Mouse (Mus musculus): Measurements from ENCODE around the gene Asic2. TPM values are rescaled to one million over a fixed set of nuclear protein-coding genes. Genes with fewer than 3 reads are reported as not detected.

The Asic2 gene
- polyA plus RNA-seq, 1 experiment, result 54.8 TPM

DNA sequence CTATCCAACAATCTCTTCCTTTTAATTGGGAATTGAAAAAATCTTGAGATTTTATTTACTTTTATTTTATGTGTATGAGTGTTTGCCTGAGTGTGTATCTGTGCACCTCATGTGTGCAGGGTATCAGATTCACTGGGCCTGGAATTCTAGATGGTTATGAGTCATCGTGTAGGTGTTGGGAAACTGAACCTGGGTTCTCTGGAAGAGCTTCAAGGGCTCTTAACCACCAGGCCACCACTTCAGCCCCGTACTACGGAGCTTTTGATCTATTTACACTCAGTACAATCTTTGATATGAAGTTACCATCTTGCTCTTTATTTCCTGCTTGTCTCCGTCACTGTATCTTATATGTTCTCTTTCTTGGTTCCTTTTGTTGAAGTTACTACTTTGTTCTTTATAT is 1067.7 kb downstream of the Asic2 start:
- no peak for DNase-seq (ENCODE audit: extremely low spot score in 1 of 2, low spot score in 1 of 2)

- DNase-seq (ENCODE audit: extremely low spot score in 1 of 2, low spot score in 1 of 2), result no peak
These were observed 1072.4 kb downstream of the Asic2 start for GRCm38 (mm10) chr11:80895853-80896252.

DNA sequence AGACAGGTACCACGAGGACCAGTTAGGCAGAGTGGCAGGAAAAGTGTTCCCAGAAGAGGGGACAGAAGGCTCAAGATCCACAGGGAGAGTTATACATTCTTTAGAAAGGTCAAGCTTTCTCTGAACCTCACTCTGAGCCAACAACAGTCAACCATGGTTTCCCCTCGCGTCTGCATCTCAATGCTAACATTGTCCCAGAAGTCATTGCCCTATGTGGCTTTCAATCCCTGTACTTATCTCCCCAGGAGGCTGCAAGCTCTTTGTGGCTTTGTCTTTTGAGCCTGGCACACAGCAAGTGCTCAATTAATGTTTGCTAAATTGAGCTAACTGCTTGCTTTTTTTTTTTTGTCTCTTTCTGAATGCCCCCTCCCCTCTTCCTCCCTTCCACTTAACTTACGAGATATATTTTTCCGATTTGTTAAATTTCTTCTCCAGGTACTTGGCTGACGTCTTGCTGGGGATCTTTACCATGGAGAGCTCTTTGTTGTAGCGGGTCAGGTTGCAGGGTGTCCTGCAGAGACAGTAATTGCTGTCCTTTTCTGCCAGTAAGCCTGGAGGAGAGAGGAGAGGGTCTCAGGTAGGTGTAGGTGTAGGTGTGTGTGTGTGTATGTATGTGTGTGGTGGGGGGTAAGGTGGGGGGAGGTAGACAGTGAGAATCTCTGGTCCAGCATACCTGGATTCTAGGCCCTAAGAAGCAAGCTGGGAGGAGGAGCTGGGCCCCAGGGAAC is 1078.8 kb downstream of the Asic2 start:
- no peak for DNase-seq (ENCODE audit: extremely low spot score in 1 of 2, low spot score in 1 of 2)

DNA sequence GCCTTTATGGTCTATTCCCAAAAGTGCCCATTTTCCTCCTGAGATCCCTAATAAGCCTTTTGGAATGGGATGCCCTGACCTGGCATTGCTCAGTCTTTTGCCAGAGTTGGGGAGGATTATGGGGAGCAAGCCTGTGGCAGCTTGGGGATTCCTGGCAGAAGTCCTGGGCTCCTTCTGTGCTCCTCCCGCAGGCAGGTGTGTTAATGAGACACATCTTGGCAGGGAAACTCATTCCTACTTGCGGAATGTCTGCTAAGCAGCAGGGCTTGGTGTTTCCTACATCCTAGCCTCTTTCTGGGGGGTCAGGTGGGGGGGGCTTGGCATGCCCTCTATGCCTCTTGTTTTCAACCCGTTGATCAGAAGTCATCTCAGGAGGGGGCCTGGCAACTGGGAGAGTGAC is 1081.2 kb downstream of the Asic2 start:
- no peak for DNase-seq (ENCODE audit: extremely low spot score in 1 of 2, low spot score in 1 of 2)

GRCm38 (mm10) chr11:80886365-80886764 is 1081.9 kb downstream of the Asic2 start:
- peak; percentile 44 to 53 for DNase-seq (ENCODE audit: extremely low spot score in 1 of 2, low spot score in 1 of 2)

DNA sequence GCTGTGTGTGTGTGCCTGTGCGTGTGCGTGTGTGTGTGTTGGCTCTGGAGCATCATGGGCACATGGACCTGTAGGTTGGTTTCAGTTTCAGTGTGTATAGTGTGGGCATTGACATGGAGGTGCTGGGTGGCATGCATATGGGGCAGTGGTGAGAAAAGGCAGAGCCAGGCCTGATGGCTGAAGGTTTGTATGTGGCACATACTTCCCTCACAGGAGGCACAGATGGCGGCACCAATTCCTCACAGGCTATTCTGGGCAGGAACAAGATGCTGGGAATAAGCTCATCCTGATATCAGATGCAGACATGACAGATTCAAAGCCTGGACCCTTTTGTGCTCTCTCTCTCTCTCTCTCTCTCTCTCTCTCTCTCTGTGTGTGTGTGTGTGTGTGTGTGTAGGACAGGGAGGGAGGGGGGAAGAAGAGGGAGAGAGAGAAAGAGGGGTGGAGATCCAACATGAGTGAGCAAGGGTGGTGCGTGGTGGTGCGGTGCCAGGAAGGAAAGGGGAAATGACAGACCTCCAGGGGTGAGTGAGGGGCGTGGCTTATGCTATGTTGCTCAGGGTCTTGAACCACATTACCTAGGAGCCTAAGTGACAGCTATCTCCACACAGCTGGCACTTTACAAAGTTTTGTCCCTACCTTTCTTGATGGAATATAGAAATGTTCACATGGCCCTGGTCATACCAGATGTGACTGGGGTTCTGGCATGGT is 1083.6 kb downstream of the Asic2 start:
- DNase-seq (ENCODE audit: extremely low spot score in 1 of 2, low spot score in 1 of 2), result peak; percentile 44 to 50

GRCm38 (mm10) chr11:80882229-80882810 is 1085.9 kb downstream of the Asic2 start:
- peak in 1 of 2 experiments; percentile 46 for DNase-seq (ENCODE audit: extremely low spot score in 1 of 2, low spot score in 1 of 2)

DNA sequence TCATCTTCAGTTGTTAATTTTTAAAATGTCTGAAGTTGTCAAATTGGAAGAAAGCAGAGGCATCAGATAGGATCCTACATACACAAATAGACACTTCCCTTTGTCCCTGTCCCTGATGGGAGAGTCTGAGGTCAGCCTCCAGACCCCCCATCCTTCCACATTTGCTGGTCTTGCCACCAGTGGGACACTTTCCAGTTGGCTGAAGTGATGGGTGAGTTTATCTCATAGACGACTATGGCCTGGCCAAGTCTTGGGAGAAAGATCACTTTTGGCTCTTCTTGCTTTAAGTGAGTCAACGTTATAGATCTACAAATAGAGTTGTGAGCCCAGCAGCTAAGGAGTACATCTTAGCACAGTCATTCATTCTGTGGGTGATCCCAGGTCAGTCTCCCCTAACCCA is 1090.2 kb downstream of the Asic2 start:
- DNase-seq (ENCODE audit: extremely low spot score in 1 of 2, low spot score in 1 of 2), result no peak

DNA sequence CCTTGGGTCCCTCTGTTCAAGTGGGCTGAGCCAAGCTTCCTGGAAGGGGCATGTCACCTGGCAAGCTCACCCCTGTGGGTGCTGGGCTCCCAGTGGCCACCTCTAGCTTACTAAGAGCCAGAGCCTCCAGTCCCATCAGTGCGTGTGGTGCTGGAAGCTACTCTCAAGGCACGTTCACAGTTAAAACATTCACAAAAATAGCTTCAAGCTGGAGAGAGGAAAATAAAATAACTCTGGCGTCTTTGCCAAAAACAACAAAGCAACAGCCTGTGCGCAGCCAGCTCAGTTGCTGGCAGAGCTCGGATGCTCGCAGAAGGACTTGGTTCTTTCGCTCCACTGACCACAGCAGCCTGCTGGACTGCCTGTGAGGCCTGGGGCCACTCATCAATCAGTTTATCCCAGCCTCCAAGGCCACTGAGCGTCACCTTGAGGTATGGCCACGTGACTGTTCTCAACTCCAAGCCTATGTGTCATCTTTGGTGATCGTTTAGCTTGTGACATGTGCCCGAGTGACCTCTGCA is 1091.1 kb downstream of the Asic2 start:
- DNase-seq (ENCODE audit: extremely low spot score in 1 of 2, low spot score in 1 of 2), result peak in 1 of 2 experiments; percentile 62

DNA sequence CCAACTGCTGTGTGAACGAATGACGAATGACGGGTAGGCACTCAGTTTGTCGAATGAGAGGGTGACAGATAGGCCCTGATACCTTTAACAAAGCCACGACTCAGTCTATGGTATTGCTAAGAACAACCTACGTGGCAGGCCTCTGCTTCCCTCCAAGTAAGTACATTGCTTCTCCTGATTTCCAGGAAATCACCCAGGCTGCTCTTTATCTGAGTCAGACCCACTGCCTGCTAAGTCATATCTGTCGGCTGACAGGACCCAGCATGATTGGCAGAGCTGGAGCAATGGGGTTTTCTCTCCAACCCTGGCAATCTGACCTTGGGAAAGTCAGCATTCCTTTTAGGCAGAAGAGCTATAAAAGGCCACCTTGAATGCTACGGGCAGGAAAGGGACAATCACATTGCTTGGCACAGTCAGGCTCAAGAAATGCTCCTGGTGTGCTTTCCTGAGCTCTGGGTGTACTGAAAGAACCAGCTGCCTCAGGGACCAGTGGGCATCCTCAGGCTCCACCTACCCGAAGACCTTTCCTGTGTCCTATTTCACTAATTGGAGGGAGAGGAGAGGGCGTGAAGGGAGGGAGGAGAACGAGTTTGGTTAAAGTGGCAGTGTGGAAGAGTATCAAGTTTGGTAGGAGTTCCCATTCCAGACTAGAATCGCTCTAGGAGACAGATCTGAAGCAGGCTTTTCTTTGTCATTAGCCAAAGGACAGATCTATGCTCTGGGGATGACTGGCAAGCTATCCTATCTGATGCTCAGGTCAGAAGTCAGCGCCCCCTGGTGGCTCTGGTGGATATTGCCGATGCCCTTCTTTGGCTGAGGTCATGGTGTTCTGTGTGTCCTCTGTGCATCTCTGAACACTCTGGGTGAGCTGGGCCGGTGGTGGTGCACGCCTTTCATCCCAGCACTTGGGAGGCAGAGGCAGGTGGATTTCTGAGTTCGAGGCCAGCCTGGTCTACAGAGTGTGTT is 1095.5 kb downstream of the Asic2 start:
- peak in 1 of 2 experiments; percentile 66 for DNase-seq (ENCODE audit: extremely low spot score in 1 of 2, low spot score in 1 of 2)

DNA sequence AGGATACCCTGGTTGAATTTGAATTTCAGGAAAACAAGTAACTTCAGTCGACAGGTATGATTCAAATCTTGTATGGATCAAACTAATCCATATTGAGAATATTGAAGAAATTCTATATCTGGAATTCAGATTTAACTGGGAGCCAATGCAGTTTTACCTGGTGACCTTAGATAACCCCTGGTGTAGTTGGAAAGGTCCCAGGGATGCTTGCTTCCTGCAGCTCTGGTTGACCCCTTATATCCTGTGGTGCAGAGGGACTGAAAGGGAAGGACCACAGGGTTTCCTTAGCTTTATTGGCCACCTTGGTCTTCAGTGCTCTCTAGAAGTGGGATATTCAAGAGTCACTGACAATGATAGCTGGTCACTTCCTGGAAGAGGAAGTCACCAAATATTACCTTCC is 1100.2 kb downstream of the Asic2 start:
- no peak for DNase-seq (ENCODE audit: extremely low spot score in 1 of 2, low spot score in 1 of 2)

DNA sequence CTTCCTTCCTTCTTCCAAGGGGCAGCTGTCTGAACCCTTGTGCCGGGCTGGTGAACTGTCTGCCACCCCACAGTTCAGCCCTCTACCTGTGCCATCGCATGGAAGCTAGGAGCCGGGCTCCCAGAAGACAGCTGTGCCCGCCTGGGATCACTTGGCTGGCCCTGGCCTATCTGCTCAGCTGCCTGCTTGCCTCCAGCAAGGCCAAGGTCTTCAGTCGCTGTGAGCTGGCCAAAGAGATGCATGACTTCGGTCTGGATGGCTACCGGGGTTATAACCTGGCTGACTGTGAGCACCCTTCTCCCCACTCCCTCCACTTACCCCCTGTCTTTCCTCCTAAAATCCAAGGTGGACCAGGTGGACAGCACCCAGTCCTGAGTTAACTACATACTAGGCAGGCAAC is 1105.3 kb downstream of the Asic2 start:
- DNase-seq (ENCODE audit: extremely low spot score in 1 of 2, low spot score in 1 of 2), result no peak

DNA sequence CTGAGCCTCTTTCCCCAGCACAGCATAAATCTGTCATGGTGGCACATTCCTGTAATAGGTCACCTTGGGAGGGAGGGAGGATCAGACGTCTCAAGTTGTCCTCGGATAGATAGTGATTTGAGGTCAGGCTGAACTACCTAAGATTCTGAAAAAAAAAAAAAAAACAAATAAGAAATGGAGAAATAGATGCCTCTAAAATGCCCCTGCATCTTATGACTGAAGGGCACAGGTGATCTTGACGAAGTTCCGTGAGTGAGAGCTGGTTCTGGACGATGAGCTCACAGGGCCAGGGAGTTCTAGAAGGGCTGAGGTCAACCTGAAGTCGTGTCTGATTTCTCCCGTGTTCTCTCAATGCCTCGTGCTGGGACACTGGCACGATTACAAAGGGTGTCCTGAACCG is 1110.2 kb downstream of the Asic2 start, which contains the start of gene Spaca3:
Gene Spaca3, plus strand, starts transcription at position 301 of the 400 bp plus-strand sequence.
- DNase-seq (ENCODE audit: extremely low spot score in 1 of 2, low spot score in 1 of 2), result no peak

GRCm38 (mm10) chr11:80856827-80857226 is 1111.4 kb downstream of the Asic2 start:
- DNase-seq (ENCODE audit: extremely low spot score in 1 of 2, low spot score in 1 of 2), result no peak

DNA sequence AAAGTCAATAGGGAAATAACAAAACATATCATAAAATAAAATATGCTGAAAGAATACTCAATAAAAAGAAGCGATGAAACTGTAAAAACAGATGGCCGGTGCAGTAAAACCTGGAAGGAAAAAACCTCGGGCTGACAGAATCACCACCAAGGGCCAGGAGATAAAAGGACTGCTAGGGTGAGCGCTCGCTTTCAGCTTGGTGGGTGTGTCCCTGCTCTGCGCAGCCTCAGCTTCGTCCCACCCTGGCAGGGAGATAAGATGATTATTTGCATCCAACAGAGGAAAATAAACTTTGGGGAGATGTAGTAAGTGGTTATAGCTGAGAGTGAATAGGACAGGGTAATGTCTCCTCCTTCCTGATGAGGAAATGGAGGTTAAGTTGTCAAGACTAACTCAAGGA is 1113.3 kb downstream of the Asic2 start:
- no peak for DNase-seq (ENCODE audit: extremely low spot score in 1 of 2, low spot score in 1 of 2)

DNA sequence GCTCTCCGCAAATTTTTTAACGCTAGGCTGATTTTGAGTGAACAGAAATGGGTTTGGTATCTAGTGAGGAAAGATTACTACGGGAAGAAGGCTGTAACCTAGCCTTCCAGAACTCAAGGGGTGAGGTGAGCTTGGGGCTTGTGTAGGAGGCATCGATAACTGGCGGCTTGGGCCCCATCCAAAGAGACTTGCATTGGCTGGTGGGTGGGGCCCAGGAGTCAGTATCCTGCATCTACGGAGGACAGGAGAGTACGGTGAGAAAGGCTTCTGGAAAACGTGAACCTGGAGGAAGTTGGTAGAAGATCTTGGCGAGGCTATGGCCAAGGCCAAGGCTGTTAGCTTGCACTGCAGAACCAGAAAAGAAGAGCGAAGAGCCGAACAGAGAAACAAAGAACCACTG is 1113.8 kb downstream of the Asic2 start:
- DNase-seq (ENCODE audit: extremely low spot score in 1 of 2, low spot score in 1 of 2), result no peak

DNA sequence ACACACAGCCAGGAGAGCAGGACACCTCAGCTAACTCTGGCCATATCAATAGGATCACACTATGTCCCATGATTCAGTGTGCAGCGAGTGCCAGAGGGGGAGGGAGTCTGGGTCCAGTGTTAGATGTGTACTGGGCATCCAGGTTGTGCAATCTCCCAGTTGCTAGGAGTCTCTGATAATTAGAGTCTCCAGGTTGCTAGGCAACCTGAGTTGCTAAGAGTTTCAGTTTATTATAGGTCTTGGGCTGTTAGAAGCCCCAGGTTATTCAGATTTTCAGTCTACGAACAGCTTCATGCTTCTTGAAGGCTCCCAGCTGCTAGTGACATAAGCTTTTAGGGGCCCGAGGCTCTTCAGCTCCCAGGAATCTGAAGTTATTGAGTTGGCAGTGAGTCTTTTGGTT is 1115.2 kb downstream of the Asic2 start:
- DNase-seq (ENCODE audit: extremely low spot score in 1 of 2, low spot score in 1 of 2), result no peak

DNA sequence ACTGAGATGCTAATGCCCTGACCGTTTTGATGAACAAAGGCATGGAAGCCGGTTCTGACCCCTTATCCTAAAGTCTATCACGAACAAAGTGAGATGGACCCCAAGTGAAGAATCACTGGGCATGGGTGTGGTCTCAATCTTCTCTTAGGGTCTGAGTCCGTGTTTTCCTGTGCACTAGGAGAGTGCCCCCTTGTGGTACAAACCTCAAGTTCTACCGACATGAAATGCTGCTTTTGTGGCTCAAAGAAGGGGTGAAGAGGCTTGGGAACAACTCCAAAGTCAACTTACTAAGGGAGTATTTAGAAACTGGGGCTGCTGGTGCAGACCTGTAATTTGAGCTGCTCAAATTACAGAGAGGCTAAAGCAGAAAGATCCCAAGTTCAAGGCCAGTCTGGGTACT is 1116.4 kb downstream of the Asic2 start:
- DNase-seq (ENCODE audit: extremely low spot score in 1 of 2, low spot score in 1 of 2), result peak in 1 of 2 experiments; percentile 15

GRCm38 (mm10) chr11:80848131-80848530 is 1120.1 kb downstream of the Asic2 start:
- no peak for DNase-seq (ENCODE audit: extremely low spot score in 1 of 2, low spot score in 1 of 2)

DNA sequence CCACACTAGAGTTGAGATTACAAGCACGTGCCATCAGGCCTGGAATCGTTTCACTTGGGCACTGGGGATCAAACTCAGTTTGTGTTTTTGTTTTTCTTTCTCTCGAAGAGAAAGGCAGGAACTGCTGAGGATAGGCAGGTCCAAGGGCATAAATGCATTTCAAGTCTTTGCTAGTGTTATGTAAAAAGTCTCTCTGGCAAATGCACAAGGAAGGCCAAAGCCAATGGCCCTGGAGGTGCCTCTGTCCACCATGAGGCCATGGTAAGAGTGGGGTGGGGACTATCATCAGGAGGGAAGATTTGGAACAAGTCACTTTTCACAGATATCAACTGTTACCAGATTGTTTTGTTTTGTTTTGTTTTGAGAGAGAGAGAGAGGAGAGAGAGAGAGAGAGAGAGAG is 1122.1 kb downstream of the Asic2 start:
- no peak for DNase-seq (ENCODE audit: extremely low spot score in 1 of 2, low spot score in 1 of 2)

Data from frontal cortex, adult 2 months (tissue).